Mouse (Mus musculus) MEL (cell line): Measurements from ENCODE around the gene Dcun1d4. TPM values are rescaled to one million over a fixed set of nuclear protein-coding genes. Genes with fewer than 3 reads are reported as not detected.

Source experiments
- DNase-seq: peaks from one replicate; pipeline ENCODE4 v3.0.0; 2011; ENCODE audit warnings: low read depth, low spot score
- H3K27ac ChIP-seq: 2 replicates; pipeline ENCODE4 v1.5.1; 2012; ENCODE audit warnings: low read depth, mild to moderate bottlenecking, control low read depth, low read length, moderate library complexity; ENCODE audit not compliant: control insufficient read depth
- H3K27me3 ChIP-seq, 2 experiments: fragments of 150-350 bp in 1 of 2; sonication (generic) in 1 of 2; 2 replicates each; pipeline ENCODE4 v1.6.1; 2012; ENCODE audit warnings: low read length in 2 of 2, mild to moderate bottlenecking in 2 of 2, improper control_type of control experiment in 1 of 2, moderate library complexity in 1 of 2; ENCODE audit not compliant: insufficient read depth in 2 of 2, control insufficient read depth in 1 of 2
- H3K36me3 ChIP-seq, 2 experiments: 2 replicates each; pipeline ENCODE4 v1.6.1; 2012 to 2014; ENCODE audit warnings: low read length in 2 of 2, improper control_type of control experiment in 1 of 2, inconsistent platforms in 1 of 2, mild to moderate bottlenecking in 1 of 2; ENCODE audit not compliant: insufficient read depth in 2 of 2, control insufficient read depth in 1 of 2
- H3K4me1 ChIP-seq, 2 experiments: fragments of 150-350 bp in 1 of 2; sonication (generic) in 1 of 2; 2 replicates each; pipeline ENCODE4 v1.6.1; 2012; ENCODE audit warnings: low read length in 2 of 2, improper control_type of control experiment in 1 of 2, mild to moderate bottlenecking in 1 of 2; ENCODE audit not compliant: insufficient read depth in 2 of 2, control insufficient read depth in 1 of 2
- H3K4me3 ChIP-seq, 2 experiments: fragments of 150-350 bp in 1 of 2; sonication (generic) in 1 of 2; 2 replicates each; pipeline ENCODE4 v1.5.1; 2012; ENCODE audit warnings: low read depth in 2 of 2, low read length in 2 of 2, mild to moderate bottlenecking in 2 of 2, moderate library complexity in 2 of 2, control low read depth in 1 of 2, improper control_type of control experiment in 1 of 2; ENCODE audit not compliant: control insufficient read depth in 1 of 2, insufficient read depth in 1 of 2
- H3K79me2 ChIP-seq: 2 replicates; pipeline ENCODE4 v1.6.1; 2012; ENCODE audit warnings: mild to moderate bottlenecking, low read length, moderate library complexity; ENCODE audit not compliant: control insufficient read depth, poor library complexity, insufficient read depth
- H3K9ac ChIP-seq: 2 replicates; pipeline ENCODE4 v1.6.1; 2012; ENCODE audit warnings: low read depth, mild to moderate bottlenecking, control low read depth, low read length, moderate library complexity; ENCODE audit not compliant: control insufficient read depth, poor library complexity, severe bottlenecking
- H3K9me3 ChIP-seq: fragments of 150-350 bp; sonication (generic); replicated peaks from 2 replicates; pipeline ENCODE4 v1.6.1; 2012; ENCODE audit warnings: mild to moderate bottlenecking, low read length, improper control_type of control experiment, moderate library complexity; ENCODE audit not compliant: insufficient read depth
- CTCF ChIP-seq, 3 experiments: IDR thresholded peaks in 2 of 3; conservative IDR thresholded peaks in 1 of 3; 2 replicates each; pipeline ENCODE4 v1.5.1; 2011 to 2012; ENCODE audit warnings: low read length in 3 of 3, low read depth in 2 of 3, mild to moderate bottlenecking in 2 of 3, improper control_type of control experiment in 1 of 3, inconsistent platforms in 1 of 3, mixed read lengths in 1 of 3, moderate library complexity in 1 of 3; ENCODE audit not compliant: control insufficient read depth in 1 of 3, insufficient read depth in 1 of 3, poor library complexity in 1 of 3, severe bottlenecking in 1 of 3
- ETS1 ChIP-seq: IDR thresholded peaks from 2 replicates; pipeline ENCODE4 v1.6.1; 2012; ENCODE audit warnings: low read depth, mild to moderate bottlenecking, inconsistent platforms, low read length, improper control_type of control experiment, moderate library complexity
- GABPA ChIP-seq: IDR thresholded peaks from 2 replicates; pipeline ENCODE4 v1.6.1; 2012; ENCODE audit warnings: low read depth, mild to moderate bottlenecking, inconsistent platforms, low read length, improper control_type of control experiment, moderate library complexity
- KAT2A ChIP-seq: conservative IDR thresholded peaks from 2 replicates; pipeline ENCODE4 v1.6.1; 2012; ENCODE audit warnings: low read depth, low read length, improper control_type of control experiment, inconsistent platforms
- MAX ChIP-seq: IDR thresholded peaks from 2 replicates; pipeline ENCODE4 v1.6.1; 2011; ENCODE audit warnings: low read length, improper control_type of control experiment
- MAZ ChIP-seq: IDR thresholded peaks from 2 replicates; pipeline ENCODE4 v1.6.1; 2012; ENCODE audit warnings: low read depth, mild to moderate bottlenecking, inconsistent platforms, low read length, improper control_type of control experiment
- MYB ChIP-seq: IDR thresholded peaks from 2 replicates; pipeline ENCODE4 v1.6.1; 2011; ENCODE audit warnings: mild to moderate bottlenecking, low read depth, low read length, improper control_type of control experiment
- NELFE ChIP-seq: IDR thresholded peaks from 2 replicates; pipeline ENCODE4 v1.6.1; 2011; ENCODE audit warnings: low read depth, low read length, improper control_type of control experiment
- POLR2A ChIP-seq, 2 experiments: IDR thresholded peaks; 2 replicates each; pipeline ENCODE4 v1.6.1; 2011 to 2012; ENCODE audit warnings: low read length in 2 of 2, mild to moderate bottlenecking in 2 of 2, control low read depth in 1 of 2, improper control_type of control experiment in 1 of 2, low read depth in 1 of 2, moderate library complexity in 1 of 2; ENCODE audit not compliant: control insufficient read depth in 1 of 2, insufficient read depth in 1 of 2, poor library complexity in 1 of 2
- POLR2AphosphoS2 ChIP-seq: IDR thresholded peaks from 2 replicates; pipeline ENCODE4 v1.6.1; 2011; ENCODE audit warnings: low read length, improper control_type of control experiment
- POLR2AphosphoS5 ChIP-seq: IDR thresholded peaks from 2 replicates; pipeline ENCODE4 v1.6.1; 2012; ENCODE audit warnings: low read depth, borderline replicate concordance, mild to moderate bottlenecking, inconsistent platforms, low read length, moderate library complexity, mixed read lengths
- RAD21 ChIP-seq: IDR thresholded peaks from 2 replicates; pipeline ENCODE4 v1.6.1; 2011; ENCODE audit warnings: mild to moderate bottlenecking, low read depth, low read length, improper control_type of control experiment
- SMC3 ChIP-seq: IDR thresholded peaks from 2 replicates; pipeline ENCODE4 v1.6.1; 2011; ENCODE audit warnings: low read depth, low read length, improper control_type of control experiment
- TAL1 ChIP-seq: IDR thresholded peaks from 2 replicates; pipeline ENCODE4 v1.6.1; 2012; ENCODE audit warnings: mild to moderate bottlenecking, inconsistent platforms, low read length, moderate library complexity, mixed read lengths
- TBP ChIP-seq: IDR thresholded peaks from 2 replicates; pipeline ENCODE4 v1.8.0; 2011; ENCODE audit warnings: low read depth, low read length, improper control_type of control experiment
- TCF12 ChIP-seq: IDR thresholded peaks from 2 replicates; pipeline ENCODE4 v1.6.1; 2014; ENCODE audit warnings: low read depth, mild to moderate bottlenecking, inconsistent platforms, low read length, improper control_type of control experiment, moderate library complexity
- UBTF ChIP-seq: IDR thresholded peaks from 2 replicates; pipeline ENCODE4 v1.6.1; 2012; ENCODE audit warnings: low read depth, mild to moderate bottlenecking, inconsistent platforms, low read length, improper control_type of control experiment, moderate library complexity, borderline replicate concordance; ENCODE audit not compliant: insufficient read depth
- USF1 ChIP-seq: IDR thresholded peaks from 2 replicates; pipeline ENCODE4 v1.6.1; 2014; ENCODE audit warnings: low read depth, mild to moderate bottlenecking, inconsistent platforms, low read length, improper control_type of control experiment, moderate library complexity
- ZMIZ1 ChIP-seq: IDR thresholded peaks from 2 replicates; pipeline ENCODE4 v1.6.1; 2012; ENCODE audit warnings: low read depth, mild to moderate bottlenecking, inconsistent platforms, low read length, improper control_type of control experiment, moderate library complexity
- polyA plus RNA-seq, 2 experiments: library from polyadenylated mRNA; stranded (reverse) in 1 of 2; unstranded in 1 of 2; fragments of >175 nt in 1 of 2; fragments of >200 nt in 1 of 2; gene quantifications; 2 replicates each; pipeline versions ENCODE4 v1.2.1 to v1.2.4; 2012; ENCODE audit warnings: low replicate concordance in 2 of 2, low read depth in 1 of 2; ENCODE audit not compliant: insufficient read length in 2 of 2, insufficient read depth in 1 of 2, missing spikeins in 1 of 2
- total RNA-seq: library from RNA; depleted of rRNA; stranded (reverse); fragments of 300-350 nt; gene quantifications from 2 replicates; pipeline ENCODE4 v1.2.3, GENCODE M21; 2012

Dcun1d4 gene
- total and polyA plus RNA-seq, 3 experiments: 7.6 to 10.0 TPM; not detected in 1

DNA sequence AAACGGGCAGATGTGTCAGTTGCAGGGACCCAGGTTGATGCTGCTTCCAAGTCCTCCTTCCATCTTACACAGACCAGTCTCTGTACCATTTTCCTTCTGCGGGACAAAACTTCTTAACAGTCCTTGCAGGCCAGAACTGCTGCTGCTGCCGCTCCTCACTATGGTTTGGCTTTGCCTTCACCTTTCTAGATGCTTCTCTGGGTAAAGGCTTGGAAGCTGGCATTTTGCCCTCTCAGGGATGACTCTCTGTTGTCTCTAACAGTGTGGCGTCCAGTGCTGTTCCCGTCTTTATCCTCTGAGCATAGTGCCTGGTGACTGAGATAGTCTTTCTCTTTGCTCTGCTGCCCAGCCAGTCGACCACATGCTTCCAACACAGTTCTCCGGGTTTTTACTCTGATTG lies 66.5 kb downstream of the Dcun1d4 start:
- no peaks in the 10 kb centered on the region for H3K79me2 ChIP-seq
- no peaks in the 10 kb centered on the region for H3K9me3 ChIP-seq
- TF ChIP-seq KAT2A: no peak
- TF ChIP-seq POLR2AphosphoS2: no peak
- TF ChIP-seq TAL1: no peak
- TF ChIP-seq USF1: no peak
- TF ChIP-seq TCF12: no peak
- no peak for TF ChIP-seq MAX
- no peak for TF ChIP-seq UBTF
- no peak for TF ChIP-seq RAD21
- H3K4me1 ChIP-seq: peaks cover 0 to 4% of the 10 kb centered on the region in 2 experiments; a peak in 2 of 4 replicates
- H3K27me3 ChIP-seq: no peaks in the 10 kb centered on the region
- no peak for DNase-seq
- H3K36me3 ChIP-seq: peaks cover 4 to 9% of the 10 kb centered on the region in 2 experiments
- no peak overlapping the region for H3K9ac ChIP-seq
- no peak overlapping the region for H3K27ac ChIP-seq
- no peak overlapping the region for H3K4me3 ChIP-seq

DNA sequence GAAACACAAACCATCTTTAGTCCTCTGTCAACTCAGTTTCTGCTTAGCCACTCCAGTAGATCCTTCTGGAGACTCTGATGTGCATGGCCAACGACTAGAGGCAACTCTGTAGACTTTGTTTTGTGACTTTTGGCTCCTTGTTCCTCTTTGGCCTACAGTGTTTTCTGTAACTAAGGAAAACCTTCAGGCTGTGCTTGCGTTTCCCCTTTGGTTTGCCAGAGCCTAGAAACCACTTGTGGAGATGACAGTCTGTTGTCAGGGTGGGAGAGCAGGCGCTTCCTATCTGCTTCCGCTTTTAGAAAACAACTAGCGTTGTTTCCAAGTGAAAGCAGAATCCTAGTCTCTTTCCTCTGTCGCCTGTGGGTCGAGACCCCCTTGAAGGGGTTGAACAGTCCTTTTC lies 67.4 kb downstream of the Dcun1d4 start:
- no peak overlapping the region for H3K4me3 ChIP-seq
- H3K79me2 ChIP-seq: no peaks in the 10 kb centered on the region
- no peak for DNase-seq
- no peak for TF ChIP-seq USF1
- TF ChIP-seq CTCF (IDR thresholded peaks at IDR 0.05 in 2 of 3, conservative IDR thresholded peaks at IDR 0.05 in 1 of 3; ENCODE audit: control insufficient read depth in 1 of 3, insufficient read depth in 1 of 3, low read depth in 2 of 3, low read length in 3 of 3, poor library complexity in 1 of 3, severe bottlenecking in 1 of 3): no peak
- TF ChIP-seq TBP: no peak
- TF ChIP-seq TAL1: no peak
- TF ChIP-seq GABPA: no peak
- TF ChIP-seq POLR2A (IDR thresholded peaks at IDR 0.05; ENCODE audit: control insufficient read depth in 1 of 2, insufficient read depth in 1 of 2, low read depth in 1 of 2, low read length in 2 of 2, poor library complexity in 1 of 2): no peak
- no peak for TF ChIP-seq ETS1
- TF ChIP-seq MAZ: no peak
- TF ChIP-seq ZMIZ1: no peak
- TF ChIP-seq TCF12: no peak
- TF ChIP-seq UBTF: no peak
- no peak for TF ChIP-seq NELFE
- no peak for TF ChIP-seq SMC3
- no peak for TF ChIP-seq POLR2AphosphoS5
- no peak for TF ChIP-seq MYB
- H3K9me3 ChIP-seq: no peaks in the 10 kb centered on the region
- no peaks in the 10 kb centered on the region for H3K27me3 ChIP-seq
- H3K4me1 ChIP-seq: peaks cover 0 to 4% of the 10 kb centered on the region in 2 experiments; a peak in 2 of 4 replicates
- no peak overlapping the region for H3K27ac ChIP-seq
- no peak overlapping the region for H3K9ac ChIP-seq
- peaks cover 4 to 10% of the 10 kb centered on the region in 2 experiments for H3K36me3 ChIP-seq
